Mouse (Mus musculus): Measurements from ENCODE around the gene Pdcl2.

GRCm38 (mm10) chr5:76321249-76322196, 9.4 kb downstream of the Pdcl2 start:
- TF ChIP-seq CTCF (IDR thresholded peaks at IDR 0.05; ENCODE audit: borderline replicate concordance, insufficient read depth, low read depth, low read length): no peak
- TF ChIP-seq POLR2A (IDR thresholded peaks at IDR 0.05; ENCODE audit: borderline replicate concordance, insufficient read depth, low read length): no peak
